Mouse (Mus musculus) hindbrain, embryonic 15.5 days (tissue): ENCODE data around the gene Otud3. TPM values are rescaled to one million over a fixed set of nuclear protein-coding genes. Genes with fewer than 3 reads are reported as not detected.

Experiments
- polyA plus RNA-seq: library from polyadenylated mRNA; unstranded; fragments of >200 nt; fragmentation: Nextera tagmentation; extraction: Ambion mirVana; gene quantifications from 2 replicates; pipeline ENCODE4 v1.2.1, GENCODE M21; 2015

Otud3 gene
- polyA plus RNA-seq, 1 experiment from 2014 or later, result 2.3 TPM

Other genes starting within 250 kb of the Otud3 start
- gene Pla2g2c, start 189.2 kb downstream of the Otud3 start, polyA plus RNA-seq, result 0.51 and 0.54 TPM in 2 replicates
- 3.7 and 4.3 TPM in 2 replicates for gene Ubxn10, start 176.8 kb downstream of the Otud3 start, polyA plus RNA-seq
- gene Pla2g2f, start 156.3 kb downstream of the Otud3 start, polyA plus RNA-seq, result 0.09 TPM in 1 of 2 replicates, not detected in the other
- gene Pla2g2d, start 138.2 kb downstream of the Otud3 start, polyA plus RNA-seq, result 0.64 and 0.93 TPM in 2 replicates
- gene Pla2g5, start 50.5 kb downstream of the Otud3 start, polyA plus RNA-seq, result 0.39 and 0.64 TPM in 2 replicates
- not detected in 2 replicates for gene Gm13030, start 40.0 kb downstream of the Otud3 start, polyA plus RNA-seq
- not detected in 2 replicates for gene Pla2g2e, start 36.0 kb downstream of the Otud3 start, polyA plus RNA-seq
- gene Rnf186, start 53.2 kb upstream of the Otud3 start, polyA plus RNA-seq, result 0.12 and 0.17 TPM in 2 replicates
- gene Tmco4, start 58.9 kb upstream of the Otud3 start, polyA plus RNA-seq, result 1.0 TPM in 2 replicates
- gene Htr6, start 161.6 kb upstream of the Otud3 start, polyA plus RNA-seq, result 0.43 and 0.83 TPM in 2 replicates
- gene Nbl1, start 179.0 kb upstream of the Otud3 start, polyA plus RNA-seq, result 53.9 and 55.2 TPM in 2 replicates
- gene Minos1, start 217.2 kb upstream of the Otud3 start, polyA plus RNA-seq, result 351 and 416 TPM in 2 replicates